Mouse (Mus musculus) NIH3T3 (cell line): ENCODE data around the gene Sap18.
"Not testable (repeated sequence)": the region's sequence is repeated elsewhere in the genome, so short reads cannot be mapped to it uniquely, and the experiment has no call there.

Source experiments
- DNase-seq: peaks from one replicate; pipeline ENCODE4 v3.0.0-alpha.2; 2012; ENCODE audit warnings: low read depth

Gene Sap18

GRCm38 (mm10) chr14:57825788-57826751 is 28.1 kb downstream of the Sap18 start, which contains the start of the genes Ska3 and Mrpl57:
Ska3 (minus strand) TSS chr14:57826185.
Mrpl57 (plus strand) TSS chr14:57826234.
- peak; percentile 95 for DNase-seq

- no peak for DNase-seq
Measured at GRCm38 (mm10) chr14:57827284-57827683, 29.3 kb downstream of the Sap18 start.

- no peak for DNase-seq
Measured at GRCm38 (mm10) chr14:57833526-57833925, 35.5 kb downstream of the Sap18 start.

- DNase-seq, result no peak
Measured at GRCm38 (mm10) chr14:57835157-57835556, 37.2 kb downstream of the Sap18 start.

- DNase-seq, result no peak
Measured at GRCm38 (mm10) chr14:57844535-57844934, 46.6 kb downstream of the Sap18 start.

- DNase-seq, result not testable (repeated sequence)
Measured at GRCm38 (mm10) chr14:57848061-57848460, 50.1 kb downstream of the Sap18 start.

- no peak for DNase-seq
Measured at GRCm38 (mm10) chr14:57848646-57849045, 50.7 kb downstream of the Sap18 start.

- DNase-seq, result peak; percentile 32
Measured at GRCm38 (mm10) chr14:57850330-57850729, 52.4 kb downstream of the Sap18 start.

- DNase-seq, result no peak
Measured at GRCm38 (mm10) chr14:57852961-57853360, 55.0 kb downstream of the Sap18 start.

- not testable (repeated sequence) for DNase-seq
Measured at GRCm38 (mm10) chr14:57856037-57856436, 58.1 kb downstream of the Sap18 start.
